Mouse (Mus musculus) testis, postnatal 14 days (tissue): ENCODE data around the gene Zfp866.
A peak's percentile ranks its signal among the peaks of the same experiment; 100 is the strongest.

Experiments used
- DNase-seq: peaks from one replicate; pipeline ENCODE4 v3.0.0; 2021; ENCODE audit warnings: low spot score

The Zfp866 gene

DNA sequence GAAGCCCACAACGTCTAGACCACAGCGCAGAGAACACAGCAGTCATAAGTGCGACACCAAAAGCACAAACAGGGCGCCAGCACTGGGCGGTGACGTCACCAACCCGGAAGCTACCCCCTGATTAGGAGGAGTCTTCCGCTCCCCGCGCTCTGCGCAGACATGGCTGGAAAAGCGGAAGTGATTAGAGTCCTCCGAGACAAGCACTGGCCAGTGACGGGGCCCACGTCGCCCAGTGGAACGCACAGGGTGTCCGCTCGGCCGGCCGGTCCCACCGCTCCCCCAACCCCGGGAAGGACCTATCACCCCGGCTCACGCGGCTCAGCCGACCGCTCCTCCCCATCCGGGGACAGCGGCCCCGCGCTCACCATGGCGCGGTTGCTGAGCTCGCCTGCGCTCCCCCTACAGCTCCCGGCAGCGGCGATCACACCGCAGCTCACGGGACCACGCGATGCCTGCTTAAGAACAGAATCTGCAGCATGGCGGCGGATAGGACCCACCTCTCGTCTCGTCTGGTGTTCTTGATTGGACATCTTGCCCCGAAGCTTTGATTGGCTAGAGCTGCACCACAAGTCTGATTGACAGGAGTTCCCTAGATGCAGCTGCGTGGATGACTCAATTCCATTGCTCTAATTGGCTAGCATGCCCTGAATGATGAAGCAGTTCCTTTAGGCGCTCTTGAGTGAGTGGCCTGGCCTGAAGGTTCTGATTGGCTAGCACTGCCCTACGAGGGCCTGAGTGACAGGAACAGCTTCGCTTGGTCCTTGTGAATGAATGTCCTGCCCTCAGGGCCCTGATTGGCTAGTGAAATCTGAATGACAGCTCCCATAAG is 74.4 kb downstream of the Zfp866 start:
- DNase-seq = peak; percentile 97

DNA sequence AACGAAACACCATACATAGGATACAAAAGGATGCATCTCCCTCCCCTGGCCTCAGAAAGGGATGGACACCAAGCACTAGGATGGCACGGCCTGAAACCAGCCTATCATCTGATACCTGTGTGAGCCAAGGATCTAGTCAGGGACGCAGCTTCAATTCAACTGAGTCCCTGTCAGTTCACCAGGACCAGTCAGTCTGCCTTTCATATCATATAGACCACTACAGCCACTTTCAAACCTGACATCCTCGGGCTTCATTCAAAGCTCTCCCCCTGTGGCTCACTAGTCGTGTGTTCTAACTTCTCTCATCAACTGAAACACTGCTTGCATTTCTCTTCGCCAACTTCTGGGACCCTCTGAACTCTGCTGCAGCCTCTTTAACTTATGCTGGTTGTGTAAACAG is 75.6 kb downstream of the Zfp866 start:
- DNase-seq = peak; percentile 3

DNA sequence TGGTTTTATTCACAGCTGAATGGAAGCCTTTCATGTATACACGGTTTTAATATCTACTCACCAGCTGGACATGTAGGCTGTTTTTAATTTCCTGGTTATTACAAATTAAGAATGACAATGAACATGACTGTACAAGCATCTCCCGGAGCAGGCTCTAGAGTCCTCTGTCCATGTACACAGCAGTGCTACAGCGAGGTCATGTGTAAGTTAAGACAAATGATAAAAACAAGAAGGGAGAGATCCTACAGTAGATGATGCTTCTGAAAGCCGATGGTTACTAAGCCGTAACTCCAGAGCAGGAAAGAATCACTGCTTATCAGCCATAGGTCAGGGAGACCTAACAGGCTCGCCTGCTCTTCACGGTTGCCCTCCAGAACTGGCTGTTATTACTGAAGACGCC is 77.5 kb downstream of the Zfp866 start:
- no peak for DNase-seq
